8 mouse cellular contexts compared by ENCODE assay signal in the genomic region with DNA sequence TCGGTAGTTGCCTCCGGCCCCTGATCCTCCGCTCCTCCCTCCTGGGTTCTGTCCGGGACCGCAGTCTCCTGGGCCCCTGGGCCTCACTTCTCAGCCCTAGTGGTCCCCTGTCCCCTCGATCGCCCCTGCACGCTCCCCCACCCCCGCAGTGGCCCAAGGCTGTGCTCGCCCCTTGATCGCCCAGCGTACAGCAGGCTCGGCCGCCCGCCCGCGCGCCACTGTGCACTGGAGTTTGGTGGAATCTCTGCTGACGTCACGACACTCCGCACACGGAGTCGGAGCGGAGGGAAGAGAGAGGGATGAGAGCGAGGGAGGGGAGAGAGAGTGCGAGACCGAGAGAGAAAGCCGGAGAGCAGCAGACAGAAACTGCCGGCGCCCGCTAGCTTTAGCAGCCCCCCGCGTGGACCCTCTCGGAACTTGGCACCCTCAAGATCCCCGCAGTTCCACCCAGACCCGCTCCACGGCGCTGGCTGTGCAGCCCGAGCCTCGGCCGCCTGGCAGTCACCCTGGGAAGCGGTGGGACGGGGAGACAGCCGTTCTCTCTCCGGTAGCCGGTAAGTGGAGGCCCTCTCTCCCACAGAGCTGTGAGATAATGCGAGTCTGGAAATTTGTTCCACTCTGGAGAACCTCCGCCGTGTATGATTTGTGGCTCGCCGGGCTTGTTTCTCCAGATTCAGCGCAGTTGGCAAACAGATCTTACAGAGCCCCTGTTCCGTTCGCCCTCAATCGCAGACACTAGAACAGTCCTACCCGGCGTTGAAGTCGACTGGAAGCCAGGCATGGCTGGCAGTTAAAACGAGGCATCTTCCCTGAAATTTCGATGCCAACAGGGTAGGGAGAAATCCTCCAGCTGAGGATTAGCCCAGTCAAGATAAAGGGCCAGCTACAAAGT. TPM values are rescaled to one million over a fixed set of nuclear protein-coding genes. Genes with fewer than 3 reads are reported as not detected.
DNase-seq lines count a peak whose midpoint lies in the region; ATAC-seq lines count a peak whose summit lies in the region.

Gene Pitx2, plus strand, starts transcription at position 270 of the 892 bp plus-strand sequence.

- WGBS in limb, embryonic 11.5 days, result under 1% methylated on average over 60 of the region's 60 CpGs
- WGBS in neural tube, embryonic 15.5 days, result under 1% methylated on average over 57 of the region's 60 CpGs

- 0 out of 2 replicates have a peak within 1 kb of the TSS, but pooled peaks have one; percentile 23 for H3K27ac ChIP-seq in limb, embryonic 11.5 days (replicated peaks; ENCODE audit: low read depth, low read length)
- no peak within 1 kb of the TSS for H3K27ac ChIP-seq in neural tube, embryonic 15.5 days (replicated peaks)

- ATAC-seq in limb, embryonic 11.5 days (ENCODE audit: insufficient number of reproducible peaks, low FRiP score, low TSS enrichment, low read depth), result peak; percentile 74
- no peak for ATAC-seq in neural tube, embryonic 15.5 days (ENCODE audit: low FRiP score)

- peaks cover 80% of the 10 kb centered on the region for H3K27me3 ChIP-seq in limb, embryonic 11.5 days (ENCODE audit: control insufficient read depth, insufficient read depth, low read length)
- peaks cover 83% of the 10 kb centered on the region for H3K27me3 ChIP-seq in neural tube, embryonic 15.5 days (replicated peaks)

- DNase-seq in adrenal gland, adult (ENCODE audit: inconsistent age in 2 of 2, low spot score in 1 of 2), result peak; percentile 13 to 62
- no peak for DNase-seq in adrenal gland, adult 8-10 months
- peak; percentile 81 for DNase-seq in ZHBTc4 (ENCODE audit: low read depth, low spot score)
- peak; percentile 32 for DNase-seq in gastrocnemius, postnatal 25 days
- DNase-seq in limb, embryonic 11.5 days (ENCODE audit: low spot score), result peak; percentile 79
- DNase-seq in B cell, adult 2 months, result no peak
- DNase-seq in layer of hippocampus, postnatal 36 days, result no peak

- H3K4me3 ChIP-seq in limb, embryonic 11.5 days (ENCODE audit: low read depth, low read length), result peak within 1 kb of the TSS; percentile 36
- peak within 1 kb of the TSS; percentile 32 for H3K4me3 ChIP-seq in neural tube, embryonic 15.5 days (replicated peaks)

- H3K36me3 ChIP-seq in limb, embryonic 11.5 days (ENCODE audit: control insufficient read depth, insufficient read depth, low read length), result no peaks in the 10 kb centered on the region
- H3K36me3 ChIP-seq in neural tube, embryonic 15.5 days, result no peaks in the 10 kb centered on the region

- H3K9ac ChIP-seq in limb, embryonic 11.5 days (ENCODE audit: low read length), result peak within 1 kb of the TSS; percentile 56
- H3K9ac ChIP-seq in neural tube, embryonic 15.5 days (replicated peaks), result no peak within 1 kb of the TSS

- peak within 1 kb of the TSS; percentile 59 for H3K4me2 ChIP-seq in limb, embryonic 11.5 days (ENCODE audit: low read depth, severe bottlenecking)
- H3K4me2 ChIP-seq in neural tube, embryonic 15.5 days, result peak within 1 kb of the TSS; percentile 56

- no peaks in the 10 kb centered on the region for H3K9me3 ChIP-seq in limb, embryonic 11.5 days (ENCODE audit: control insufficient read depth, low read length)
- no peaks in the 10 kb centered on the region for H3K9me3 ChIP-seq in neural tube, embryonic 15.5 days (replicated peaks)

- H3K4me1 ChIP-seq in limb, embryonic 11.5 days (ENCODE audit: control insufficient read depth, insufficient read depth, low read length), result peaks cover 12% of the 10 kb centered on the region
- peaks cover 30% of the 10 kb centered on the region for H3K4me1 ChIP-seq in neural tube, embryonic 15.5 days

RNA-seq across cellular contexts. Expression of gene Pitx2, which starts in this region (rescaled TPM):
- under 1 TPM in 2 of 4 experiments, not detected in 2; 0.12 to 0.31 TPM for total RNA-seq in adrenal gland, adult 8-10 months (2022)
- 10 to 100 TPM in 1 of 2 experiments, 1 to 10 TPM in 1; 5.2 to 24.5 TPM for total RNA-seq in gastrocnemius, postnatal 25 days (2021)
- 37.6 and 43.1 TPM in 2 replicates for polyA plus RNA-seq in limb, embryonic 11.5 days (2014; fragmentation: Nextera tagmentation; extraction: Ambion mirVana)
- 5.1 and 5.2 TPM in 2 replicates for polyA plus RNA-seq in neural tube, embryonic 15.5 days (2015; fragmentation: Nextera tagmentation; extraction: Ambion mirVana)
- total RNA-seq in layer of hippocampus, postnatal 36 days (2021), result not detected

Comparison
In these comparisons a context has a peak if more than half of its experiments do, and no peak if none do; other contexts are left out.
1. RNA of gene Pitx2 (total RNA-seq): 5.2 to 24.5 TPM in gastrocnemius, postnatal 25 days; 0.12 to 0.31 TPM in adrenal gland, adult 8-10 months and not detected in layer of hippocampus, postnatal 36 days; every median in the first group is over 4 times any median in the second.
2. DNase-seq: peak in adrenal gland, adult (2 of 2), ZHBTc4 (single experiment), gastrocnemius, postnatal 25 days (single experiment) and limb, embryonic 11.5 days (single experiment); none in adrenal gland, adult 8-10 months (single experiment), B cell, adult 2 months (0 of 2) and layer of hippocampus, postnatal 36 days (0 of 2).